Mouse (Mus musculus): ENCODE measurements around the gene Ramp1. TPM values are rescaled to one million over a fixed set of nuclear protein-coding genes. Genes with fewer than 3 reads are reported as not detected.

Gene Ramp1
- polyA plus RNA-seq, 1 experiment: 3.1 TPM

DNA sequence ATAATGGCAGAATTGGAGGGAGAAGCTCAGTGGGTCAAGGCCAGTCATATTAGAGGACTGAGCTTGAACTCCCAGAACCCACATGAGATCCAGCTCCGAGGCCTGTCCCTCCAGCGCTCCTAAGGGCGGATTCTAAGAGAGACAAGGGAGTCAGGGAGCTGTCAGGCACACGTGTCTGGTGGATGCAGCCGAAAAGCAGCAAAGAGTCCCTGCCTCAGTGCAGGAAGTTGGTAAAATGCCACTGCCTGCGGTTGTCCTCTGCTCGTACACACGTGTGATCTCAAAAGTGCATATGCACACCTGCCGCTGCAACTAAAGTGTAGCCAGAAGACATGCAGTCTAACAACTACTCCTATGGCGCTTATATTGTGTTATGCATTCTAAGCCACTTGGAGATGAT is 3.7 kb downstream of the Ramp1 start:
- H3K4me3 ChIP-seq: no peak overlapping the region
- H3K4me2 ChIP-seq (ENCODE audit: low read depth): no peak overlapping the region
- no peaks in the 10 kb centered on the region for H3K27me3 ChIP-seq (ENCODE audit: control insufficient read depth, insufficient read depth, insufficient read length)
- no peaks in the 10 kb centered on the region for H3K36me3 ChIP-seq (ENCODE audit: control insufficient read depth, insufficient read depth)
- H3K79me2 ChIP-seq (ENCODE audit: control insufficient read depth, insufficient read depth): no peaks in the 10 kb centered on the region
- TF ChIP-seq TCF3 (IDR thresholded peaks at IDR 0.05; ENCODE audit: insufficient read length, low read depth) (no peak), CEBPB (IDR thresholded peaks at IDR 0.05; ENCODE audit: insufficient read depth, poor library complexity, severe bottlenecking) (no peak), POLR2AphosphoS2 (IDR thresholded peaks at IDR 0.05; ENCODE audit: insufficient read length, low read depth) (no peak), SRF (IDR thresholded peaks at IDR 0.05; ENCODE audit: control insufficient read depth, insufficient read length, low read depth) (no peak), POLR2A (IDR thresholded peaks at IDR 0.05; ENCODE audit: insufficient read length, low read depth) (no peak), MYOG (IDR thresholded peaks at IDR 0.05; ENCODE audit: control insufficient read depth in 1 of 3, insufficient read depth in 1 of 3, insufficient read length in 2 of 3, low read depth in 2 of 3) (no peak), E2F4 (IDR thresholded peaks at IDR 0.05; ENCODE audit: insufficient read depth) (no peak), MAX (IDR thresholded peaks at IDR 0.05; ENCODE audit: low read depth) (no peak), USF1 (IDR thresholded peaks at IDR 0.05; ENCODE audit: low read depth) (no peak), MYOD1 (IDR thresholded peaks at IDR 0.05; ENCODE audit: control insufficient read depth in 1 of 3, insufficient read length in 2 of 3, low read depth in 2 of 3) (no peak), REST (IDR thresholded peaks at IDR 0.05; ENCODE audit: insufficient read depth, insufficient read length) (no peak), TCF12 (IDR thresholded peaks at IDR 0.05; ENCODE audit: insufficient read depth, poor library complexity, severe bottlenecking) (no peak)
- no peak overlapping the region for H3ac ChIP-seq (ENCODE audit: control insufficient read depth, insufficient read length)

DNA sequence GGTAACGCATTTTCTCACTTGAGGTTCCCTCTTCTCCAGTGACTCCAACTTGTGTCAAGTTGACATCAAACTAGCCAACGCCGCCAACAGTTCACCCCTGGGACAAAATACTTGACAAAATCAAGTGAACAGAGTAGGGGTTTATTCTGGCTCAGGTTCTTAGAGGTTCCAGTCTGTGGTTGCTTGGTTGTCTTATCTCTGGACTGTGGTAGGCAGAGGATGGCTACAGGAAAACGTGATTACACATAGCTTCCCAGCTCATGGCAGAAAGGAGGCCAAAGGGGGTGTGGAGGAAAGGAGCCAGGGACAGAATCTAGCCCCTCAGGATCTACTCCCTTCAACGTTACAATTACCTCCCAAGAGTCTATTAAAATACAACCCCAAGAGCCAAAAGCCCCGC is 7.1 kb downstream of the Ramp1 start:
- Histone ChIP-seq H3K4me3 (no peak overlapping the region), H3K4me2 (ENCODE audit: low read depth) (no peak overlapping the region), H3K36me3 (ENCODE audit: control insufficient read depth, insufficient read depth) (no peaks in the 10 kb centered on the region), H3K79me2 (ENCODE audit: control insufficient read depth, insufficient read depth) (no peaks in the 10 kb centered on the region), H3ac (ENCODE audit: control insufficient read depth, insufficient read length) (no peak overlapping the region), H3K27me3 (ENCODE audit: control insufficient read depth, insufficient read depth, insufficient read length) (no peaks in the 10 kb centered on the region)
- no peak for TF ChIP-seq POLR2AphosphoS2 (IDR thresholded peaks at IDR 0.05; ENCODE audit: insufficient read length, low read depth)
- no peak for TF ChIP-seq TCF3 (IDR thresholded peaks at IDR 0.05; ENCODE audit: insufficient read length, low read depth)
- TF ChIP-seq E2F4 (IDR thresholded peaks at IDR 0.05; ENCODE audit: insufficient read depth): no peak
- no peak for TF ChIP-seq TCF12 (IDR thresholded peaks at IDR 0.05; ENCODE audit: insufficient read depth, poor library complexity, severe bottlenecking)

DNA sequence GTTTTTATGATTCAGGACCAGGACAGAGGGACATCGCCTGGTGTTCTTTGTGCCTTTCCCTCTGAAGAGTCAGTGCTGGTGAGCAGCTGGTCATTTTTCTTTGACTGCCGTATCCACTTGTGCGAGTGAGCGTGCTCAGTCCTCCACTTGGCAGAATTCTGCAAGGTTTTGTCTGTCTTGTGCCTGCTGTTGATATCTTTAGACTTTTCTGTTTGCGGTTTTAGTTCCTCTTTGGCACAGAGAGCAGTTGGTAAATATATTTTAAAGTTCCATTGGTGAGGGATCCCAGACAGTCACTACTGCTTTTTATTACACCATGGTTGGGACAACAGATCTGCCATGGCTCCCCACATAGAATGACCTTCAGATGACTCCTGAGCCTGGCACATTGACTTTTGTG is 7.7 kb downstream of the Ramp1 start:
- no peak overlapping the region for H3ac ChIP-seq (ENCODE audit: control insufficient read depth, insufficient read length)
- H3K27me3 ChIP-seq (ENCODE audit: control insufficient read depth, insufficient read depth, insufficient read length): no peaks in the 10 kb centered on the region
- TF ChIP-seq MYOD1 (IDR thresholded peaks at IDR 0.05; ENCODE audit: control insufficient read depth in 1 of 3, insufficient read length in 2 of 3, low read depth in 2 of 3): no peak
- no peak for TF ChIP-seq TCF12 (IDR thresholded peaks at IDR 0.05; ENCODE audit: insufficient read depth, poor library complexity, severe bottlenecking)
- no peak for TF ChIP-seq SRF (IDR thresholded peaks at IDR 0.05; ENCODE audit: control insufficient read depth, insufficient read length, low read depth)
- TF ChIP-seq USF1 (IDR thresholded peaks at IDR 0.05; ENCODE audit: low read depth): no peak
- TF ChIP-seq TCF3 (IDR thresholded peaks at IDR 0.05; ENCODE audit: insufficient read length, low read depth): no peak
- TF ChIP-seq E2F4 (IDR thresholded peaks at IDR 0.05; ENCODE audit: insufficient read depth): no peak
- no peak for TF ChIP-seq CEBPB (IDR thresholded peaks at IDR 0.05; ENCODE audit: insufficient read depth, poor library complexity, severe bottlenecking)
- no peak for TF ChIP-seq REST (IDR thresholded peaks at IDR 0.05; ENCODE audit: insufficient read depth, insufficient read length)
- no peak for TF ChIP-seq MYOG (IDR thresholded peaks at IDR 0.05; ENCODE audit: control insufficient read depth in 1 of 3, insufficient read depth in 1 of 3, insufficient read length in 2 of 3, low read depth in 2 of 3)
- no peak for TF ChIP-seq POLR2A (IDR thresholded peaks at IDR 0.05; ENCODE audit: insufficient read length, low read depth)
- no peaks in the 10 kb centered on the region for H3K79me2 ChIP-seq (ENCODE audit: control insufficient read depth, insufficient read depth)
- no peak overlapping the region for H3K4me3 ChIP-seq
- no peak overlapping the region for H3K4me2 ChIP-seq (ENCODE audit: low read depth)
- no peaks in the 10 kb centered on the region for H3K36me3 ChIP-seq (ENCODE audit: control insufficient read depth, insufficient read depth)

DNA sequence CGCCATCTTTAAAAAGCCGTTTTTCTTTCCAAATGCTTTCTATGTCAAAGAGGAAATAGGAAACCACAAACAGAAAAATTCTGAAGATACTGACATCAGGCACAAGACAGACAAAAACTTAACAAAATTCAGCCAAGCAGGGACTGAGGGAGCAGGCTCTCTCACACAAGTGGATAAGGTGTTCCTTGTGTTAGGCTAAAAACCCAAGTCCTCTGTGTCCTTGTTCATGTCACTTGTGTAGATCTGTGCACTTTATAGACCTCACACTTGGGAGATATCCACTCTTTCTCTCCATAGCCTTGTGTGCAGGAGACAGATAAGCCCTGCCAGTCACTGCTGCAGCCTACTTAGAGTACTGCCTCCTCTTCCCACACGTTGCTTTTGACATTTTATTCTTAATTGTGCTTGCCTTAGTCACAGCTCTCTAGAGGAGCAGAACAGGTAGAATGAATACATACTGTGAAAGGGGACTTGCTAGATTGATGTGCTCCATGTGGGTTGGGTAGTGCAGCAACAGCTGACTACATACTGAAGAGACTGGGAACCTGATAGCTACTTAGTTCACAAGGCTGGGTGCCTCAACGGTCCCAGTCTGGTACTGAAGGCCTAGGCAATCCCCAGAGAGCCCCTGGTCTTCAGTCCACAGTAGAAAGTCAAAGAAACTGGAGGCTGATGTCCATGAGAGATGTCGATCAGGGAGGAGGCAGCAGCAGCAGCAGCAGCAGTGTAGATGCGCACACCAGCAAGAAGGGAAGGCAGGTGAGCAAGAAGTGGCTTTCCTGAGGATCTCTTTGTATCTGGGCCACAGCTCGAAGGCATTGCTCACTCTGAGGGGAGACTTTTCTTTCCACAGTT is 8.4 kb downstream of the Ramp1 start:
- Histone ChIP-seq H3ac (ENCODE audit: control insufficient read depth, insufficient read length) (no peak overlapping the region), H3K79me2 (ENCODE audit: control insufficient read depth, insufficient read depth) (no peaks in the 10 kb centered on the region), H3K36me3 (ENCODE audit: control insufficient read depth, insufficient read depth) (no peaks in the 10 kb centered on the region), H3K27me3 (ENCODE audit: control insufficient read depth, insufficient read depth, insufficient read length) (no peaks in the 10 kb centered on the region), H3K4me2 (ENCODE audit: low read depth) (no peak overlapping the region), H3K4me3 (no peak overlapping the region)
- TF ChIP-seq SRF (IDR thresholded peaks at IDR 0.05; ENCODE audit: control insufficient read depth, insufficient read length, low read depth): no peak
- no peak for TF ChIP-seq POLR2AphosphoS2 (IDR thresholded peaks at IDR 0.05; ENCODE audit: insufficient read length, low read depth)
- no peak for TF ChIP-seq E2F4 (IDR thresholded peaks at IDR 0.05; ENCODE audit: insufficient read depth)
- no peak for TF ChIP-seq MAX (IDR thresholded peaks at IDR 0.05; ENCODE audit: low read depth)
- no peak for TF ChIP-seq POLR2A (IDR thresholded peaks at IDR 0.05; ENCODE audit: insufficient read length, low read depth)
- no peak for TF ChIP-seq TCF3 (IDR thresholded peaks at IDR 0.05; ENCODE audit: insufficient read length, low read depth)
- TF ChIP-seq MYOG (IDR thresholded peaks at IDR 0.05; ENCODE audit: control insufficient read depth in 1 of 3, insufficient read depth in 1 of 3, insufficient read length in 2 of 3, low read depth in 2 of 3): no peak
- TF ChIP-seq USF1 (IDR thresholded peaks at IDR 0.05; ENCODE audit: low read depth): no peak
- TF ChIP-seq MYOD1 (IDR thresholded peaks at IDR 0.05; ENCODE audit: control insufficient read depth in 1 of 3, insufficient read length in 2 of 3, low read depth in 2 of 3): no peak
